Mouse (Mus musculus) ES-CJ7 (cell line): ENCODE measurements around the gene Pde7b.

ENCODE experiments used
- DNase-seq: peaks from one replicate; pipeline ENCODE4 v3.0.0; 2011; ENCODE audit warnings: low read depth, low spot score

Gene Pde7b

DNA sequence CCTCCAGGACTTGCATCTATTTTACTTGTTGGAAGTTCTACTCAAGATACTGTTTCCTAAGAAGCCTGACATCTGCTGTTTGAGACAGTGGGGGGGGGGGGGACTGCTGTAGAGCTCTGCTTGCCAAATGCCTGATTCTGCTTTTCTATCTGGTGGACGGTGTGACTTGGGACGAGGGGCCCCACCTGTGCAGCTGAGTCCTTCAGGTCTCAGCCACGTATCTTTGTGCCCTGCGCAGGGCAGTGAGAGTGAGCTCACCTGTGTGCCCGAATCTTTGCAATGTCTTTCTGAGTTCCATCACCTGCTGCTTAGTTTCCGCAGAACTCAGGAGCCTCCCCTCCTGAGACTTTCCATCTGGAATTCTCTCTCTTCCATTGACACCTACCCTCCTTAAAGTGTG, 70.7 kb downstream of the Pde7b start:
- no peak for DNase-seq

DNA sequence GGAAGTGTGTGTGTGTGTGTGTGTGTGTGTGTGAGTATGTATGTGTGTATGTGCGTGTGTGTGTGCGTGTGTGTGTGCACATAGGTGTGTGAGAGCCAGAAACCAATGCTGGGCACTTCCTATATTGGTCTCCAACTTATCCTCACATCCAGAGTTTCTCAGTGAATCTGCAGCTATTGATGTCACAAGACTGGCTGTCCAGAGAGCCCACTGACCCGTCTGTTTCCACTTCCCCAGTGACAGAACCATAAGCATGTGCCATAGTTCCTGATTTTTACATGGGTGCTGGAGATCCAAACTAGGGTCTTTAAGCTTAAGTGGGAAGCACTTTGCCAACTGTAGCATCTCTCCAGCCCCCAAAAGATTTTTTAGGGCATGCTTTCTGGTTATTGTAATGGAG, 71.6 kb downstream of the Pde7b start:
- DNase-seq: no peak

DNA sequence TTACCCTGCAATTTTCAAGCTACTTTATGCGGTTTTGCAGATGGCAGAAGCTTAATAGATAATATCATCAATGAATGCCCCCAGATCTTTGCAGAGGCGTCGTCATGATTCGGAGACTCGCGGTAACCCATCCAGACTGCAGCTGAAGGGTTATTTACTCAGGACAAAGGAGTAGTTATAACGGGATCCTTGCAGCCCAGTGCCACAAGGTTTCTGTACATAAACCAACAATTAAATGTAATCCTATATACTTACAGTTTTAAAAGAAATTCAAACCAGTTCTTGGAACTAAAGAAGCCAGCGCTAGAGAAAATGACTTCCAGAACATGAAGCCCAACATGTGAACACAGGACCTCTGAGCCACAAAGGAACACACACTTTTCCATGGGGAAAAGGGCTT, 88.5 kb downstream of the Pde7b start:
- DNase-seq: no peak

DNA sequence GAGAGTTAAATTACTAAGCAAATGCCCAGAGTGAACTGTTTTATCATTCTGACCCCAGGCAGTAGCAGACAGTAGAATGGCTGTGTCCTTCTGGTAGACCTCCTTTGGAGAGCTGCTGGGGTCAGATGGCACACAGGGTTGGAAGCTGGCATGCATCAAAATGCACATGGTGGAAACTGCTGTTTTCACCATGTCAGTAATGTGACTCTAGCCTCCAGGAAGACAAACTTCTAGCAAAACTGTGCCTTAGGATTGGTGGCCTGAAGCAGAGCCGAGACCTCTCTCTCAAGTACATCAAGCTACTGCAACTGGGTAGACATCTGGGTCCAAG, 91.8 kb downstream of the Pde7b start:
- DNase-seq: no peak

DNA sequence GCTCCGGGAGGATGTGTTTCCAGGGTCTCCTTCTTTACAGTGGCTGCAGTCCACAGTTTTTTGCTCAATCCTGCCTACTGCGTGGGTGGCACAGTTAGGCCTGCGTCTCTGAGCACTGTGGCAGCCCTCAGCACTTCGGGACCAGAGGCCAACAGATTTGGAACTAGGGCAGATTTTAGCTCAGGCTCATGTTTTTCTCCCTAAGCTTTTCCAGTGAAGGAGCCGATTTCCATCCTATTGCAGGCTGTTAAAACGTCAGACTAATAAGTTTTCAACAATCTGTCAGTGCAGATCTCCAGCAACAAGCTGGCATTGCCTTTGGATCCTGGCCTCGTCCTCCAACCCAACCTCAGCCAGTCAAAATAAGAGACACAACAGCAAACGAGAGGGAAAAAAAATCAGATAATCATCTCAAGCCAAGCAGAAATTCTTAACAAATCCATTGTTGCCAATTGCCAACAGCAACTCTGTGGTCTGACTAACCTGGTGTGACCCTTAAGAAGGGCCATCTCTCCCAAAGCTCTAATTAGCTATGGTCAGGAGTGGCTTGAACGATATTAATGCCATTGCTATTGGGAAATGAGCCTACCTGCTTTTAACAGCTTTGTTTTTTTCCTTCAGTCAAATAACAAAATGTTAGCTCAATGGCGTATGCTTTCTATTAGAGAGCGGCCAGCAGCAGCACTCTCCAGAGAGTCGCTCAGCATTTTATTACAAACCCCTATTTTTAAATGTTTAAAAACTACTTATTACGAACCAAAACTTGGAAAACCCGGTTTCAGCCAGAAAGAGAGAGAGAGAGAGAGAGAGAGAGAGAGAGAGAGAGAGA, 92.4 kb downstream of the Pde7b start:
- no peak for DNase-seq

DNA sequence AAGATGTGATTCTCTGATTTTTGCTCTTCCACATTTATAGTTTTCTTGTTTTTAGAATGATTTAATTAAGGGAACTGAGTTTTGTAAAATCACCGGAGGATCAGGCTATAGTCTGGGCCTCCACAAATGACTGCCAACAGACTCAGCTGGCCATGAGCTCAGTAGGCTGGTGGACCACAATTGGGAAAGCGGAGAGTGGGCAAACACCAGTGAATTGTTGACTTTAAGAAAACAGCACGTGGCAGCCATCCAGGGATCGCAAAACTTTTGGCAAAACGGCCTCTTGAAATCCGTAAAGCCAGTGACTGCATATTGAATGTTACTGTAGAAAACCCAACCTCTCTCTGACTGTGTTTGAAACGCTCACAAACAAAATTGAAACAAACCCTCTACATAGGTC, 94.8 kb downstream of the Pde7b start:
- no peak for DNase-seq

DNA sequence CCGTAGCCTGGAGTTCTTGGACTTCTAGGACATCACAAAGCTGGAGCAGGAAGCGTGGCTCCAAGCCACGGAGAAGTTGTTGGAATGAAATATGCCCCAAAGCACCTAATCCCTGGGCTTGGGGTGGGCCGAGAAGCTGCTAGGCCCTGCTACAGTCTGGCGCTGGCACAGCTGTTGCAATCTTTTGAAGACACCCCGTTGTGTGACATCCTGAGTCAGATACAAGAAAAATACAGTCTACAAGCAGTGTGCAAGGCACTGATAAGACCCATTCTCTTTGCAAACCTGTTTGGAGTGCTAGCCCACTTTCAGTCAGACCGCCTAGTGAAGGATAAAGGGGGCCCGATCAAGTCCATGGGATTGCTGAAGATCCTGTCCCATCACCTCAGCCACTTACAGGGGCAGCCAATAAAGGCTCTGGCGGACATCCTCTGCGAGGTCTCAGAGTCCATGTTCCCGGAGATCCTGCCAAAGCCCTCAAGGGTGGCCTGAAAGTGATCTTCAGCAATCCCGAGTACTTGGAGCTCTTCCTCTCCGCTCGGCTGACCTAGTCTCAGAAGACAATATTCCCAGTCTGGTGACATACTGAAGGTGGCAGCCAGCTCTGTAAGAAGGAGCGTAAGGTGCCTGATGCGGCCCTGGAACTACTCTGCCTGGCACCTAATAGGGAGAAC, 99.0 kb downstream of the Pde7b start:
- no peak for DNase-seq

DNA sequence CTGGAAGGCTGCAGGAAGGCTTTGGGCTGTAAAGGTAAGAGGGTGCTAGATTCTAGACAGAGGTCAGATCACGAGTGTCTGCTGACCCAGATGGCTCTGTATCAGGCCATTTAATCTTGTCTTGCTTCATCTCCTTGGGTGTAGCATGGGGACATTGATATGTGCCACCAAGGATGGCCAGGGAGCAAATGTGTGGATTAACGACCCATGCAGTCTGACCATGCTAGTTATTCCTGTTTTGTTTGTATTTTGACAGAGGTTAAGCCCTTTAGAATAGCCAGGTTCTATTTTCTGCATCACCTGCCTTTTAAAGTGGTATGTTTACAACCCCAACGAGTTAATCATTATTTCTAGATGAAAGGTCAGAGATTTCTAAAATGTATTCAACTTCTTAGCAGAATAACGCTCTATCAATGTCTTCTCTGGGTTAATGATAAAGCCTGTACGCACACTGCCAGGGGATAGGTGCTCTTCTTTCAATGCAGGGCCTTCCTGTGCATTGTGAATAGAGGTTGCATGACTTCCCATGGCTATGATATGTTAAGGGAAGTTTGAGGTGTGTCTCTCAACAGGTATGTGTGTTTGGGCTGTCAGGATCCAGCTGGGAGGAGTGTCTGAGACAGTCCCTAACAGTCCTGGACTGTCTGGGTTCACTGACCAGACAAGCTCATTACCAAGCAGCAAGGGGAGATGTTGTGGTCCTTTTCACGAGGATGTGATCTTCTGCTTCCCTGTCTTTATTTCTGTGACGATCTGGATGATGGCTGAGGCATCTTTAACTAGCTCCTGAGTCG, 103.0 kb downstream of the Pde7b start:
- no peak for DNase-seq

DNA sequence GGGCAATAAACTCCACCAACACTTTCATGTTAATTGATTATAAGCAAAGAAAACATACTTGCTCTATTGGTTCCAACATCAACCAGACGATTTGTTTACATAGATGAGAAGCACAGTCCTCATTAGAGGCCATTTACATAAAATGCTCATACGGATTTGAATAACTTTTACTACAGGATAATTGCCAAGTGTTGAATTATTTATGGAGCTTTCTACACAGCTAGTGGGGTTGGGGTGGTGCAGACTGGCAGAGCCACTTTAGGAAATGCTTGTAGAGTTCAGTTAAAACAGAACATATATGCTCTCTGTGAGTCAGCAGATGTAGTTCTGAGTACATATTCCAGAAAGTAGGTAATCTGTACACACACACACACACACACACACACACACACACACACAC, 118.9 kb downstream of the Pde7b start:
- DNase-seq: no peak

DNA sequence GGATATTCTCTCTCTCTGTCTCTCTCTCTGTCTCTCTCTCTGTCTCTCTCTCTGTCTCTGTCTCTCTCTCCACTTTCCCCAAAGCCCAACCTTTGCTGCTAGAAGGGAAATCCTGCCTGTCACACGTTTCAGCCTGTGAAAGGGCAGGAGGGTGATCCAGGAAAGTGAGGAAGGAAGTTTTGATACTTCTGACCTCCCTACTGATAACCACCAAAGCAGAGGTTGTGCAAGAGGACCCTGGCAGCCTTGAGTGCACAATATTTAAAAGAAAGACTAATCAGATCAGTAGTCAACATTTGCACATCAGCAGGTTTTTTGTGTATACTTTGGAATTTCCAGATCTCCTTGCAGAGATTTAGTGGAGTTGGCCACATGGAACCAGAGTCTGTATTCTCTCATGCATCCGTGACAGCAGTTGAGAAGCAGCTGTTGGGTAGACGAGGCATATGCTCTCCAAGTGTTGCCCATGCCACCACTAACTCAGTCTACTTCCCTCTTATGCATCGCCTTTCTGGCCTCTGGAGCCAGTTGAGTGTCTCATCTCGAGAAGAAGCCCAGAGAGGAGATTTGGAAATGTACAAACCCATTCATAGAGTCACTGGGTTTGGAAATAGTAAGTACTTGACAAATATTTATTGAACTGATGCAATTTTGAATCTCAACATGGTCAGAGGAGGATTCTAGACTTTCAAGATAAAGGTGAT, 129.6 kb downstream of the Pde7b start:
- DNase-seq: no peak

DNA sequence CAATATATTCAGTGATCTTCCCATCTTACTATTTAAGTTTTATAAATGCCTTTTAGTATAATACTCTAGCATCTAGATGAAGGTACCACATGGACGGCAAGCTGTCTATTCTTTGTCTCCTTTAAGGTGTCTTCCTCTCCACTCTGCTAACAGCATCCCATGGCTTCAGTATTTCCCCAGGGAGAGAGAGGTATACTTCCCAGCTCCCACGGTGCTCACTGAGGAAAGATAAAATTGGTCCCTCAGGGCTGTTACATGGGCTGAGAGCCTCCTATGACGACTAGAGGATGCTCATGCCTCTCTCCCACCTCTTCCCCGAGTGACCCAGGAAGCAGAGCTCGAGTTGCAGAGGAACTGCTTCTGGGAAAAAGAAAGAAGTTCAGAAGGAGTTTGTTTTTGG, 130.9 kb downstream of the Pde7b start:
- DNase-seq: no peak

DNA sequence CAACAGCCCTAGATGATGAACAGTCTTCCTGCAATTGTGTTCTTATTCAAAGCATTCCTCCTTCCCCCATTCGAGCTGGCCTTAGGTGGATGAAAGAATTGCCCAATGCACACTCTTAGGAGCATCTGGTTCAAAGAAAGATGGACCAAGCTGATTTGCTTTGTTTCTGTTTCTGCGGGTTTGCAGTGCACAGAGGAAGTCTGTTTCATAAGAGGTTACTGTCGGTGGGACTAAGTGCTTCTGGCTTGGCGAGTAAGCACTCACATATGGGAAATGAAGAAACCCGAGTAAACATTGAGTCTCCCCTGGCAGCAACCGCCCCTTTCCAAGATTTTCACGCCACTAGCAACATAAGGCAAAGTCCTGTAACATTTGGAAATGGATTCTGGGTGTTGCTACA, 134.8 kb downstream of the Pde7b start:
- no peak for DNase-seq

DNA sequence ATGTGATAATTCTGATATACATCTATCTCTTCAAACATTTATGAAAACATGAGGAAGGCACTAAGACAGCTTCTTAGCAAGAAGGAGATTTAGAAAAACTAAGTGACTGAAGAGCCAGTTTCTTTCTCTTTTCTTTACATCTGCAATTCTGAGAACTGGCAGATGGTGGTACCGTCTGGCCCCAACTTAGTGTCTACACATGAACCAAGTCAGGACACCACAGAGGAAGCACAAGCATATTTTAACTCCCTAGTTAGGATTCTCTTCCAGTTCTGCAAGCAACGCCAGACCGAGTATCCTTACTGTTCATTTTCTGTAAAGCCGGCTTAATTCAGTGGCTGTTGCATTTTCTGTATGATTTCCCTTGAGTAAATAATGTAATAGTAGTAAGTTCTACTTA, 138.9 kb downstream of the Pde7b start:
- DNase-seq: no peak

DNA sequence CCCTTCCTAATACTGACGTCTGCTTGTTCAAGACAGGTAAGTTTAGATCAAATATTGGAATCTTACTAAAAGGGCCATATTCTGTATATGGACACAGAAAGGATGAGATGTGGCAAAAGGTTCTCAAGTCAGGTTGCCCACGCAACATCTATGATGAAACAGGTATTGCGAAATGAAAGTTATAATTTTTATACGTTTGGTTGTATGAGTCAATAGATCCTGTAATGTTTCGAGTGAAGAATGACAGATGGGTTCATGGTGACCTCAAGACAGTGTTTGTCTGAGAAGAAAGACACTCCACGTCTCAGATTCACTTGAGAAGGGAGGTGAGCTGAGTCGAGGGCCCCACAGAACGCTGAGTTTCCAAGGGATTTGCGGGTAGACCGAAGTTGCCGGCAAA, 149.9 kb downstream of the Pde7b start:
- DNase-seq: no peak

DNA sequence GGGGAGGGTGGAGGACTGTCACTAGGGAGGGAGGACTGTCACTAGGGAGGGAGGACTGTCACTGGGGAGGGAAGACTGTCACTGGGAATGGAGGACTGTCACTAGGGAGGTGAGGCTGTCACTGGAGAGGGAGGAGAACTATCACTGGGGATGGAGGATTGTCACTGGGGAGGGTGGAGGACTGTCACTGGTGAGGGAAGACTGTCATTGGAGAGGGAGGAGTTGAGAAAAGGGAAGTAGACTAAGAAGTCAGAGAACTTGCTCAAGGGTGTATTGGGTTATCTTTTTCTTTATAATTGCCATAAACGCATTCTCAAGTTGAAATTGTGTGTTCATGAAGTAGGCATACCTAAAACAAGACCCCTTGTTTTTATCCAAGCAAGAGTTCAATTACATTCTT, 150.5 kb downstream of the Pde7b start:
- no peak for DNase-seq

DNA sequence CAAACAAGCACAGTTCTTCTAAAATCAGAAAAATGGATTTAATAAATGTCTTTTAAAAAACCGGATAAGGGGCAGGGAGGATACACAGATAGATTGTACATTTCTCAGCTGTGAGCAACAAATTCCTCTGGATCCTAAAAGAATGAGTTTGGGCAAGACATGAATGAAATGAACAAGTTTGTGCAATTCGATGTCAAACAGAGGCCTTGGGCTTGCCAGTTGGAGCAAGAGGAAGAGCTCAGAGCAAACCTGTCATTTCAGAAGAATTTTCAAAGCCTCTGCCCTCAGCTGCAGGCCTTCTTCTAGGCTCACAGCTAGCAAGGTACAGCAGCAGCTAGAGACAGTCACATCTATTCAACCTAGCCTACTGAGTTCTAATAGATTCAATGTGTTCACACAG, 153.4 kb downstream of the Pde7b start:
- no peak for DNase-seq

DNA sequence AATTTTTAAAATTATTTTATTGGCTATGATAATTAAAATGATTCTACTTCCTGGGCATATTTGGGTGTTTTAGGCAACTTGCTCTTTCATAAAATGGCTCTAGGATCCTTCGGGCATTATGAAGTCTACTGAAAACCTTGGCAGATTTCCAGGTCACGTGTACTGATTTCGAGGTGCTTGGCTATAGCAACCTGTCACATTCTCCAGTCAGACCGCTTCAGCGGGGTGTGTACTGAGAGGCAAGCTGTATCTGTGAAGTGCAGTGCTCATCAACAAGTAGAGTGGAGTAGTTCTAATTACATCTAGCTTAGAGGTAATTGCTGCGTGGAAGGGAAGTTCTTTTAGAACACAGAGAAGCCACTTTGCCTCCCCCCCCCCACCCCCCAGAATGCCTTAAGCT, 156.2 kb downstream of the Pde7b start:
- DNase-seq: no peak

DNA sequence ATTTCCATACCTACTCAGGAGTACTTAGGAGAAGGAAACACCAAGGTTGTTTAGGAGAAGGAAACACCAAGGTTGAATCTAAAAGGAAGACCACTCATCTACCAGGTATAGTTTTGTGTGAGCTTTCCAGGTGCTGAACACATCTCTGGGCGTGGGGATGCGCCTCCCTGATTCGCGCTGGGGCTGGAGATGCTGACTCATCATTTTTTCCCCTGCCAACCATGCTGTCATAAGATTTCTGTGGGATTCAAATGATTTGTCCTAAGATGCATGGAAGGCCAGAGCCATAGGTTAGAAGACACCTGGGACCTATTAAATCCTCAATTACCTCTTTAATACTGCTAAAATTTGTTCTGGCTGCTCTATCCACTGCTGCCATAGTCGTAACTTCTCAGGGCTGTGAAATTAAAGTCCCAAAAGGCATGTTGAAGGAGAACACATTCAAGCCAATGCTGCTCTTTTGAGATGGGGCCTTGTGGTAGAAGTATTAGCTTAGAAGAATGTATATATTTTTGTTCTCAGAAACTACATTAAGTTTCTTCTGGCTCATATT, 157.1 kb downstream of the Pde7b start:
- no peak for DNase-seq

DNA sequence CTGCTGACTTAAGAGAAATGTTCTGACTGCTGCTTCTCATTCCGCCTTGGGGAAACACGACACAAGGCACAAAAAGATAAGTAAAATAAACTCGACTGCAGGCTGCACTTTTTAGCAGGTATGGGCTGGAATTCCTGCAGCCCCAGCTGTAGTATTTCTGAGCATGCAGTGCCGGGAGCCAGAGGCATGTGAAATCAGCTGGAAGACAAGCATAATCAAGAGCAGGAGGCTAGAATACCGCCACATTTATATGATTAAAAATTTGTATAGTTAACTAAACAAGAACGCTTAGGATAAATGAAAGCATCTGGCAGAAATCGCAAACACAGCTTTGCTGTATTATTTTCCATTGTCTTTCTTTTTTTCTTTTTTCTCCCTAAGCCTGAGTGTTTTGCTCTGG, 168.4 kb downstream of the Pde7b start:
- no peak for DNase-seq

DNA sequence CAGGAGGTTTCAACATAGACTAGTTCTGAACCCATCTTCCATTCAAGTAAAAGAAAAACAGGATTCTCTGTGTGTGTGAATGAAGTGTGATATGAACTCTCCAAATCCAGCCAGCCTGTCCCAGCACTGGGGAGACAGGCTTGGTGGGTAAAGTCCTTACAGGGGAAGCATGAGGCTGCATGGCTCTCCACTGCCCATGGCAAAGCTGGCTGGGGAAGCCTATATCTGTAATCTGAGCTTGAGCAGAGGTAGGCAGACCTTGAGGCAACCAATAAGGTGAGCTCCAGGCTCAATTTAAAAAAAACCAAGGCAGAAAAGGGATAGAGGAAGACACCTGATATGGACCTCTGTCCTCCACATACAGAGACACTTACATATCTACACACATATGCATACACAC, 173.5 kb downstream of the Pde7b start:
- DNase-seq: no peak

DNA sequence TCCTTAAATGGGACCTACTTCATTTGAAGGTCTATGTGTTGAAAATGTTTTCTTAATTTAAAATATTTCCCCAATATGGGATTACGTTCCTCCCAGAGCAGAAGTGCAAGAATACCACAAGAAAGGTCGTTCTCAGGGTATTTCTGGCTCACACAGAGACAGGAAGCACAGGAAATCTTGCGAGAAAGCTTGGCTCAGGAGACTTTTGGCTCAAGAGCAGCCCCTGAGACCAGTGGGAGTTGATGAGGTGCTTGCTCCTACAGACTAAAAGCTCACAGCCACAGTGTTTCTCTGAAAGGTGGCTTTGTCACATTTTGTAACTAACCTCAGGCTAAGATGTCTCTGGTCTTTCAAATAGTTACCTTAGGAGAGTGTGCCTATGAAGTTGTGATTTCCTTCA, 174.1 kb downstream of the Pde7b start:
- no peak for DNase-seq

DNA sequence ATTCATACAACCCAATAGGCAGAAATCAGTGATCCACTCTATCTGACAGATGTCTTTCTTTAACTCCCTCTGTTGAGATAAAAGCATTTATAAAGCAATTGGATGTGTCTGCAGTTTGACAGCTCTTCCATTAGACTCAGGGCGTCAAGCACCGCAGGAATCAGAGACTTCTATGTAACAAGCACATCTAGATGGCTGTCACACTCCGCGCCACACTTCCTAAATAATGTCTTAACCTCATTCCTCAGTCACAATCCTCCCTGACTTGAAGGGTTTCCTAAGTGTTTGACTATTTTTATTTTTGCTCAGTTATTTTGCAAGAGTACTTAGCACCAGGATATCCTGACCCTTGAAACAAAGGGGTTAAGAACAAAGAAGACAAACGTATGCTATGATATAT, 174.7 kb downstream of the Pde7b start:
- no peak for DNase-seq
